Comparison of ENCODE assay signal across 37 mouse cellular contexts in genomic region chr1:92519046-92519445, GRCm38 (mm10). TPM values are rescaled to one million over a fixed set of nuclear protein-coding genes. Genes with fewer than 3 reads are reported as not detected.
DNase-seq lines count a peak whose midpoint lies in the region; ATAC-seq and TF ChIP-seq lines count a peak whose summit lies in the region.
"Had no signal": no experiment of that assay in that cellular context is flagged by ENCODE, and none has a peak within 500 bp of the region (broad histone marks: within the 10 kb centered on the region; RNA-seq: fewer than 3 reads in every experiment).

No protein-coding gene starts in this region.

- H3K9me3 ChIP-seq in intestine, postnatal 0 days (ENCODE audit: control insufficient read depth) = no peaks in the 10 kb centered on the region
- H3K9me3 ChIP-seq: embryonic facial prominence, embryonic 12.5 days; G1E; heart, embryonic 12.5 days; limb, embryonic 15.5 days; midbrain, embryonic 12.5 days had no signal

- no peaks in the 10 kb centered on the region for H3K36me3 ChIP-seq in intestine, postnatal 0 days (ENCODE audit: control insufficient read depth, insufficient read depth)
- H3K36me3 ChIP-seq: embryonic facial prominence, embryonic 12.5 days; G1E; heart, embryonic 12.5 days; limb, embryonic 15.5 days; midbrain, embryonic 12.5 days had no signal

- TF ChIP-seq CTCF in intestine, postnatal 0 days (IDR thresholded peaks at IDR 0.05; ENCODE audit: low read depth) = no peak

- 86% methylated on average over 6 of the region's 6 CpGs for WGBS in intestine, postnatal 0 days

- H3K9ac ChIP-seq in intestine, postnatal 0 days (ENCODE audit: low read depth, low read length) = no peak overlapping the region
- H3K9ac ChIP-seq: embryonic facial prominence, embryonic 12.5 days; forebrain, postnatal 0 days; heart, embryonic 12.5 days; limb, embryonic 15.5 days; liver, embryonic 14.5 days; lung, embryonic 14.5 days; midbrain, embryonic 12.5 days had no signal

- DNase-seq in right cerebral cortex, adult 18-20 months = peak; percentile 77
- no peak for DNase-seq in right cerebral cortex, postnatal 4 days
- DNase-seq in left cerebral cortex, adult 18-20 months (ENCODE audit: low spot score in 2 of 2) = peak; percentile 50 to 68
- peak; percentile 63 for DNase-seq in right cerebral cortex, adult 2 months (ENCODE audit: low spot score in 2 of 2)
- DNase-seq in embryo, embryonic 10.5 days (ENCODE audit: low spot score) = no peak
- no peak for DNase-seq in neural tube, embryonic 10.5 days (ENCODE audit: extremely low spot score, low spot score)
- DNase-seq: B cell, adult 2 months; cerebellum, adult 11-12 months; cerebellum, postnatal 14 days; forebrain, postnatal 0 days; heart, adult 18-20 months; heart, postnatal 10 days; kidney, postnatal 4 days; lung, embryonic 14.5 days; thymus, postnatal 14 days had no signal

- H3K4me2 ChIP-seq in intestine, postnatal 0 days (replicated peaks; ENCODE audit: low read depth) = no peak overlapping the region
- H3K4me2 ChIP-seq: embryonic facial prominence, embryonic 12.5 days; heart, embryonic 12.5 days; limb, embryonic 15.5 days; lung, embryonic 14.5 days; midbrain, embryonic 12.5 days had no signal

- H3K27ac ChIP-seq in intestine, postnatal 0 days (ENCODE audit: low read depth, low read length) = no peak overlapping the region
- H3K27ac ChIP-seq: embryonic facial prominence, embryonic 12.5 days; hindbrain, postnatal 0 days; limb, embryonic 15.5 days; liver, embryonic 14.5 days; midbrain, embryonic 12.5 days had no signal

- no peaks in the 10 kb centered on the region for H3K27me3 ChIP-seq in intestine, postnatal 0 days (replicated peaks; ENCODE audit: control insufficient read depth, insufficient read depth, low read length)
- H3K27me3 ChIP-seq: embryonic facial prominence, embryonic 12.5 days had no signal

- H3K4me3 ChIP-seq in intestine, postnatal 0 days (ENCODE audit: low read depth, low read length) = no peak overlapping the region
- H3K4me3 ChIP-seq: embryonic facial prominence, embryonic 12.5 days; heart, embryonic 12.5 days; limb, embryonic 15.5 days; midbrain, embryonic 12.5 days had no signal

- no peak for ATAC-seq in intestine, postnatal 0 days
- ATAC-seq: forebrain, postnatal 0 days; hindbrain, postnatal 0 days; intestine, embryonic 16.5 days; Patski had no signal

- H3K4me1 ChIP-seq in intestine, postnatal 0 days (replicated peaks; ENCODE audit: control insufficient read depth, insufficient read depth, low read length) = no peaks in the 10 kb centered on the region
- H3K4me1 ChIP-seq: embryonic facial prominence, embryonic 12.5 days; heart, embryonic 12.5 days; limb, embryonic 15.5 days; midbrain, embryonic 12.5 days had no signal

RNA-seq across cellular contexts. Expression of gene Olfr1414, which starts 0.6 kb away (rescaled TPM):
- total RNA-seq in left cerebral cortex, adult 18-20 months (2021) = not detected
- polyA plus RNA-seq in intestine, postnatal 0 days (2015; fragmentation: Nextera tagmentation; extraction: Ambion mirVana) = not detected in 2 replicates
- total RNA-seq: adrenal gland, adult 18-20 months; forebrain, postnatal 0 days; gastrocnemius, adult 8-10 months; heart, adult 18-20 months; heart, postnatal 10 days; hindbrain, postnatal 0 days; left cerebral cortex, postnatal 10 days; megakaryocyte, adult 5-6 weeks; monocyte, adult 5-6 weeks had no signal
- polyA plus RNA-seq: embryonic facial prominence, embryonic 12.5 days; forebrain, embryonic 11.5 days; forebrain, postnatal 0 days; G1E; heart, embryonic 12.5 days; hindbrain, embryonic 11.5 days; hindbrain, postnatal 0 days; intestine, embryonic 16.5 days; kidney, embryonic 16.5 days; limb, embryonic 15.5 days; liver, embryonic 14.5 days; lung, embryonic 14.5 days; midbrain, embryonic 12.5 days; neural tube, embryonic 11.5 days; Patski; spleen, adult 2 months had no signal

RNA-seq across cellular contexts. Expression of gene Olfr1415, which starts 23.1 kb away (rescaled TPM):
- total RNA-seq in left cerebral cortex, adult 18-20 months (2021) = not detected
- polyA plus RNA-seq in intestine, postnatal 0 days (2015; fragmentation: Nextera tagmentation; extraction: Ambion mirVana) = not detected in 2 replicates
- total RNA-seq: adrenal gland, adult 18-20 months; adrenal gland, postnatal 4 days; CH12.LX; forebrain, postnatal 0 days; gastrocnemius, adult 8-10 months; heart, adult 18-20 months; heart, postnatal 10 days; hindbrain, postnatal 0 days; left cerebral cortex, postnatal 10 days; megakaryocyte, adult 5-6 weeks; monocyte, adult 5-6 weeks had no signal
- polyA plus RNA-seq: embryonic facial prominence, embryonic 12.5 days; forebrain, embryonic 11.5 days; forebrain, postnatal 0 days; G1E; heart, embryonic 12.5 days; hindbrain, embryonic 11.5 days; hindbrain, postnatal 0 days; intestine, embryonic 16.5 days; kidney, embryonic 16.5 days; limb, embryonic 15.5 days; liver, embryonic 14.5 days; lung, embryonic 14.5 days; midbrain, embryonic 12.5 days; neural tube, embryonic 11.5 days; Patski; spleen, adult 2 months had no signal

RNA-seq across cellular contexts. Expression of gene Olfr1416, which starts 34.1 kb away (rescaled TPM):
- total RNA-seq in left cerebral cortex, adult 18-20 months (2021) = not detected
- not detected in 2 replicates for polyA plus RNA-seq in intestine, postnatal 0 days (2015; fragmentation: Nextera tagmentation; extraction: Ambion mirVana)
- total RNA-seq: adrenal gland, adult 18-20 months; adrenal gland, postnatal 4 days; CH12.LX; forebrain, postnatal 0 days; gastrocnemius, adult 8-10 months; heart, adult 18-20 months; heart, postnatal 10 days; hindbrain, postnatal 0 days; left cerebral cortex, postnatal 10 days; megakaryocyte, adult 5-6 weeks; monocyte, adult 5-6 weeks had no signal
- polyA plus RNA-seq: embryonic facial prominence, embryonic 12.5 days; forebrain, embryonic 11.5 days; forebrain, postnatal 0 days; G1E; heart, embryonic 12.5 days; hindbrain, embryonic 11.5 days; hindbrain, postnatal 0 days; intestine, embryonic 16.5 days; kidney, embryonic 16.5 days; limb, embryonic 15.5 days; liver, embryonic 14.5 days; lung, embryonic 14.5 days; midbrain, embryonic 12.5 days; neural tube, embryonic 11.5 days; Patski; spleen, adult 2 months had no signal

RNA-seq across cellular contexts. Expression of gene Ndufa10, which starts 45.4 kb away (rescaled TPM):
- 100 to 1,000 TPM; 222 to 250 TPM for total RNA-seq in left cerebral cortex, adult 18-20 months (2021)
- 250 and 280 TPM in 2 replicates for polyA plus RNA-seq in intestine, postnatal 0 days (2015; fragmentation: Nextera tagmentation; extraction: Ambion mirVana)

RNA-seq across cellular contexts. Expression of gene Olfr1413, which starts 52.1 kb away (rescaled TPM):
- total RNA-seq in left cerebral cortex, adult 18-20 months (2021) = not detected
- polyA plus RNA-seq in intestine, postnatal 0 days (2015; fragmentation: Nextera tagmentation; extraction: Ambion mirVana) = not detected in 2 replicates
- total RNA-seq: adrenal gland, adult 18-20 months; adrenal gland, postnatal 4 days; CH12.LX; forebrain, postnatal 0 days; G1E; gastrocnemius, adult 8-10 months; heart, adult 18-20 months; heart, postnatal 10 days; hindbrain, postnatal 0 days; left cerebral cortex, postnatal 10 days; megakaryocyte, adult 5-6 weeks; monocyte, adult 5-6 weeks had no signal
- polyA plus RNA-seq: embryonic facial prominence, embryonic 12.5 days; forebrain, embryonic 11.5 days; forebrain, postnatal 0 days; G1E; heart, embryonic 12.5 days; hindbrain, embryonic 11.5 days; hindbrain, postnatal 0 days; intestine, embryonic 16.5 days; kidney, embryonic 16.5 days; limb, embryonic 15.5 days; liver, embryonic 14.5 days; lung, embryonic 14.5 days; midbrain, embryonic 12.5 days; neural tube, embryonic 11.5 days; Patski; spleen, adult 2 months had no signal

Comparison
In these comparisons a context has a peak if more than half of its experiments do, and no peak if none do; other contexts are left out.
1. DNase-seq: peak in right cerebral cortex, adult 18-20 months (single experiment), left cerebral cortex, adult 18-20 months (2 of 2) and right cerebral cortex, adult 2 months (2 of 2); none in right cerebral cortex, postnatal 4 days (single experiment), embryo, embryonic 10.5 days (single experiment) and neural tube, embryonic 10.5 days (single experiment).